Mouse (Mus musculus): ENCODE measurements around the gene Myb. TPM values are rescaled to one million over a fixed set of nuclear protein-coding genes. Genes with fewer than 3 reads are reported as not detected.

Myb gene
- 2.0 and 2.4 TPM in 2 replicates for total RNA-seq (2012; rRNA removed)

- Histone ChIP-seq H3K9me3 (ENCODE audit: control insufficient read depth, insufficient read depth, low read depth, low read length) (no peaks in the 10 kb centered on the region), H3K36me3 (ENCODE audit: control insufficient read depth, insufficient read depth, low read length, poor library complexity, severe bottlenecking) (peaks cover 2% of the 10 kb centered on the region; the same call in 1 of the 2 replicates), H3K4me1 (ENCODE audit: control insufficient read depth in 2 of 2, insufficient read depth in 2 of 2, low read length in 2 of 2, poor library complexity in 1 of 2) (no peaks in the 10 kb centered on the region; a peak in 1 of 4 replicates), H3K4me3 (ENCODE audit: insufficient read depth in 1 of 2, low read depth in 1 of 2, low read length in 2 of 2, poor library complexity in 1 of 2, severe bottlenecking in 1 of 2) (peak within 1 kb of the TSS; percentile 74 to 90), H3K9ac (ENCODE audit: insufficient read depth, low read depth, low read length, poor library complexity, severe bottlenecking) (peak within 1 kb of the TSS; percentile 74), H3K27ac (ENCODE audit: insufficient read depth, low read depth, low read length, poor library complexity, severe bottlenecking) (no peak within 1 kb of the TSS)
- TF ChIP-seq ZNF384 (IDR thresholded peaks at IDR 0.05; ENCODE audit: low read depth, low read length): no peak
- no peak for TF ChIP-seq HCFC1 (IDR thresholded peaks at IDR 0.05; ENCODE audit: borderline replicate concordance, insufficient read depth, low read length)
- TF ChIP-seq CHD2 (IDR thresholded peaks at IDR 0.05; ENCODE audit: low read depth, low read length): no peak
- no peak for TF ChIP-seq ZC3H11A (IDR thresholded peaks at IDR 0.05; ENCODE audit: borderline replicate concordance, low read depth, low read length)
- no peak for TF ChIP-seq MAFK (IDR thresholded peaks at IDR 0.05; ENCODE audit: insufficient read depth, low read depth, low read length)
- DNase-seq (ENCODE audit: low read depth, low spot score): peak; percentile 51
- in situ Hi-C loops (cut with MboI; ENCODE audit: low sequenced_read_pairs in 2 of 2, unreplicated experiment in 2 of 2): no loop called here
Measured at GRCm38 (mm10) chr10:21160537-21161358, at the start of gene Myb. Gene Myb, minus strand, starts transcription at chr10:21160984.

GRCm38 (mm10) chr10:21207378-21207777, 46.6 kb upstream of the Myb start:
- H3K27ac ChIP-seq (ENCODE audit: insufficient read depth, low read depth, low read length, poor library complexity, severe bottlenecking): no peak overlapping the region
- in situ Hi-C loops (cut with MboI; ENCODE audit: low sequenced_read_pairs in 2 of 2, unreplicated experiment in 2 of 2): no loop called here
- no peak overlapping the region for H3K9ac ChIP-seq (ENCODE audit: insufficient read depth, low read depth, low read length, poor library complexity, severe bottlenecking)
- H3K4me3 ChIP-seq (ENCODE audit: insufficient read depth in 1 of 2, low read depth in 1 of 2, low read length in 2 of 2, poor library complexity in 1 of 2, severe bottlenecking in 1 of 2): no peak overlapping the region
- no peaks in the 10 kb centered on the region for H3K9me3 ChIP-seq (ENCODE audit: control insufficient read depth, insufficient read depth, low read depth, low read length)
- H3K4me1 ChIP-seq (ENCODE audit: control insufficient read depth in 2 of 2, insufficient read depth in 2 of 2, low read length in 2 of 2, poor library complexity in 1 of 2): no peaks in the 10 kb centered on the region
- no peak for TF ChIP-seq MAFK (IDR thresholded peaks at IDR 0.05; ENCODE audit: insufficient read depth, low read depth, low read length)
- TF ChIP-seq CHD2 (IDR thresholded peaks at IDR 0.05; ENCODE audit: low read depth, low read length): no peak
- TF ChIP-seq HCFC1 (IDR thresholded peaks at IDR 0.05; ENCODE audit: borderline replicate concordance, insufficient read depth, low read length): no peak
- no peak for TF ChIP-seq ZNF384 (IDR thresholded peaks at IDR 0.05; ENCODE audit: low read depth, low read length)
- TF ChIP-seq ZC3H11A (IDR thresholded peaks at IDR 0.05; ENCODE audit: borderline replicate concordance, low read depth, low read length): no peak
- no peaks in the 10 kb centered on the region for H3K36me3 ChIP-seq (ENCODE audit: control insufficient read depth, insufficient read depth, low read length, poor library complexity, severe bottlenecking)
- DNase-seq (ENCODE audit: low read depth, low spot score): no peak

GRCm38 (mm10) chr10:21206232-21206631, 45.4 kb upstream of the Myb start:
- Histone ChIP-seq H3K9ac (ENCODE audit: insufficient read depth, low read depth, low read length, poor library complexity, severe bottlenecking) (no peak overlapping the region), H3K27ac (ENCODE audit: insufficient read depth, low read depth, low read length, poor library complexity, severe bottlenecking) (no peak overlapping the region), H3K9me3 (ENCODE audit: control insufficient read depth, insufficient read depth, low read depth, low read length) (no peaks in the 10 kb centered on the region), H3K36me3 (ENCODE audit: control insufficient read depth, insufficient read depth, low read length, poor library complexity, severe bottlenecking) (no peaks in the 10 kb centered on the region), H3K4me1 (ENCODE audit: control insufficient read depth in 2 of 2, insufficient read depth in 2 of 2, low read length in 2 of 2, poor library complexity in 1 of 2) (no peaks in the 10 kb centered on the region), H3K4me3 (ENCODE audit: insufficient read depth in 1 of 2, low read depth in 1 of 2, low read length in 2 of 2, poor library complexity in 1 of 2, severe bottlenecking in 1 of 2) (no peak overlapping the region)
- in situ Hi-C loops (cut with MboI; ENCODE audit: low sequenced_read_pairs in 2 of 2, unreplicated experiment in 2 of 2): no loop called here
- no peak for DNase-seq (ENCODE audit: low read depth, low spot score)
- TF ChIP-seq HCFC1 (IDR thresholded peaks at IDR 0.05; ENCODE audit: borderline replicate concordance, insufficient read depth, low read length) (no peak), ZC3H11A (IDR thresholded peaks at IDR 0.05; ENCODE audit: borderline replicate concordance, low read depth, low read length) (no peak), CHD2 (IDR thresholded peaks at IDR 0.05; ENCODE audit: low read depth, low read length) (no peak), ZNF384 (IDR thresholded peaks at IDR 0.05; ENCODE audit: low read depth, low read length) (no peak), MAFK (IDR thresholded peaks at IDR 0.05; ENCODE audit: insufficient read depth, low read depth, low read length) (no peak)

- in situ Hi-C loops (cut with MboI; ENCODE audit: low sequenced_read_pairs in 2 of 2, unreplicated experiment in 2 of 2): no loop called here
- H3K9me3 ChIP-seq (ENCODE audit: control insufficient read depth, insufficient read depth, low read depth, low read length): no peaks in the 10 kb centered on the region
- no peaks in the 10 kb centered on the region for H3K36me3 ChIP-seq (ENCODE audit: control insufficient read depth, insufficient read depth, low read length, poor library complexity, severe bottlenecking)
- H3K4me1 ChIP-seq (ENCODE audit: control insufficient read depth in 2 of 2, insufficient read depth in 2 of 2, low read length in 2 of 2, poor library complexity in 1 of 2): no peaks in the 10 kb centered on the region
- H3K27ac ChIP-seq (ENCODE audit: insufficient read depth, low read depth, low read length, poor library complexity, severe bottlenecking): no peak overlapping the region
- TF ChIP-seq MAFK (IDR thresholded peaks at IDR 0.05; ENCODE audit: insufficient read depth, low read depth, low read length): no peak
- TF ChIP-seq ZNF384 (IDR thresholded peaks at IDR 0.05; ENCODE audit: low read depth, low read length): no peak
- TF ChIP-seq CHD2 (IDR thresholded peaks at IDR 0.05; ENCODE audit: low read depth, low read length): no peak
- TF ChIP-seq ZC3H11A (IDR thresholded peaks at IDR 0.05; ENCODE audit: borderline replicate concordance, low read depth, low read length): no peak
- TF ChIP-seq HCFC1 (IDR thresholded peaks at IDR 0.05; ENCODE audit: borderline replicate concordance, insufficient read depth, low read length): no peak
- H3K9ac ChIP-seq (ENCODE audit: insufficient read depth, low read depth, low read length, poor library complexity, severe bottlenecking): no peak overlapping the region
- no peak for DNase-seq (ENCODE audit: low read depth, low spot score)
- H3K4me3 ChIP-seq (ENCODE audit: insufficient read depth in 1 of 2, low read depth in 1 of 2, low read length in 2 of 2, poor library complexity in 1 of 2, severe bottlenecking in 1 of 2): no peak overlapping the region
Measured at GRCm38 (mm10) chr10:21204496-21205085, 43.8 kb upstream of the Myb start.
